Mouse (Mus musculus): ENCODE measurements around the gene Reep6.
"Not testable (repeated sequence)": the region's sequence is repeated elsewhere in the genome, so short reads cannot be mapped to it uniquely, and the experiment has no call there.

Gene Reep6

DNA sequence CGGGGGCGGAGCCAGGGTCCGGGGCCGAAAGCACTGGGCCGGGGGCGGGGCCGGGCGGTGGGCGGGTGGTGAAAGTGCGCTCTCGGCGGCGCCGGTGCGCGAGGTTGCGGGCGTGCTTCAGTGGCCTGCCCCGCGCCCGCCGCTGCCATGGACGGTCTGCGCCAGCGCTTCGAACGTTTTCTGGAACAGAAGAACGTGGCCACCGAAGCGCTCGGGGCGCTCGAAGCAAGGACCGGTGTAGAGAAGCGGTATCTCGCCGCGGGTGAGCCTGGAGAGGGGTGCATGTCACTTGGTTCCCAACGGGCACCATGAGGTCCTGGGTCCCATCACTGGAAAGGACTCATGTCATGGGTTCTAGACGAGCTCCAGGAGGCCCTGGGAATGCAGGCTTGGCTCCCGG, 331 bp downstream of the Reep6 start:
- no peak for DNase-seq (ENCODE audit: low spot score)

DNA sequence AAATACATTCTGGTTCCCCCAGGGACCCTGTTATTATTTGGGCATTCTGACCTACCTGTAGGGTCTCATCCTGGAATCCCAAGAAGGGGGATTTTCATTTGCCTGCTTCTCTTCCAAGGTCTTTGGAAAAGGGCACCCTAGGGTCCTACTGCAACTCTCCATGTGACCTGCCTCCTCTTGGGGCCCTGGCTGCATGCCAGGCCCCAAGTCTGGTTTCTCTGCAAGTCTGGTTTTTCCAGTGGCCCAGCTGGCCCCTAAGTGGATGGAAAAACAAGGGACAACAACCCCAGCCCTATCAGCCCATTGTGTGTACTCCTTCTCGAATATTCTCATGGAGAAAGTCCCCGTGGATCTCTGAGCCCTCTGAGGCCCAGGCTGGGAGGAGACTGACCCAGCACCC, 1.1 kb downstream of the Reep6 start:
- no peak for DNase-seq (ENCODE audit: low spot score)

DNA sequence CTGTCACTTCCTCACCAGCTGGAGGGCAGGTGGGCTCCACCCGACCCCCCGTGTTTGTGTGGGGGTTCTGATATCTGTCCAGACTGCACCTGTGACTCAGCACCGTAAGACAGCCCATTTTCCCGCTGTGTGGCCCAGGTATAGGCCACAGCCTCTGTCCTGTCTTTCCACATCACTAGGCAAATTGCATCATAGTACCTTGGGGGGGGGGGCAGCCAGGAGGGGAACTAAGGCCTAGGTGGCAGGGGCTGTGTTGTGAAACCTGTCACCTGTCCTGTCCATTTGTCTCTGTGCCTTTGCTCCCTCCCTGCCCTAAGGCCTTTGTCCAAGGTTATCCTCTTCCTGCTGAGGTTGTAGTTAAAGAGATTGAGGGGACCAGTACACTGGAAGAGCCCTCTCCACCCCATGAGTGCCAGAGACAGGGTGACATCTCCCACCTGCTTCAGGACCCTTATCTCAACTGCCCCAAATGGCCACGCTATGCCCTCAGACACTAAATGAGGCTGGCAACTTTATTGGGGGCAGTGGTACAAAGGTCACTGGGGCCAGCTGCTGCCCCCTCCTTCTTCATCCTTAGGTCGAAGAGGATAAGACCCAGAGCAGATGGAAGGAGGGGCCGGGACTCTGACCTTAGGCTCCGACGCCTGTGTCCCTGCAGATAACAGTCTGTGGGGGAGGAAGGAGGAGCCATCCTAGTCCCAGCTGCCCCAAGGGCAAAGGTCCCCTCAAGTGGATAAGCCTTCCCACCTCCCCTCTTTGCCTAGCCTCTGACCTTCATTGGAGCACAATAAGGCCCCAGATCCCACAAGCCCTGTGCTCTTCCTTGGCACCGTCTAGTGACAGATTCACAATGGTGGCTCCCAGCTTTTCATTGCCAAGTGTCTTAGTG, 2.1 kb downstream of the Reep6 start:
- no peak for DNase-seq (ENCODE audit: low spot score)

DNA sequence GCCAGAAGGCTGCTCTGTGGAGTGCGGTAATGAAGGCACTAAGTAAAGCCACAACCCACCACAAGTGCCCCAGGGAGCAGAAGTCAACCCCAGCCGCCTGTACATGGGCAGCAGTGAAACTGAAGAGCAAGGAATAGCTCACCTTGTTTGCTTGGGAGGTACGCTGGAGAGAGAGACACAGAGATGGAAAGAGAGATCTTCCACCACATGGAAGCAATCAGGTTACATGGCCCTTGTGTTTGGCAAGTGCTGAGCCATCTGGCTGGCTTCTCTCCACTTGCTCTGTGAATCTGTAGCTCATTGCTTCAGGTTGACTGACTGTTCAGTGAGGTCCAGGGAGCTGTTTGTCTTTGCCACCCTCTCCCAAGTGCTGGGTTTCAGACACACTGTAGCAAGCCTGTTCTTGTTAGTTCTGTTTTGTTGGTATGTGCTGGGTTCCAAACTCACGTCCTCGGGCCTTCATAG, 2.8 kb downstream of the Reep6 start:
- no peak for DNase-seq (ENCODE audit: low spot score)

DNA sequence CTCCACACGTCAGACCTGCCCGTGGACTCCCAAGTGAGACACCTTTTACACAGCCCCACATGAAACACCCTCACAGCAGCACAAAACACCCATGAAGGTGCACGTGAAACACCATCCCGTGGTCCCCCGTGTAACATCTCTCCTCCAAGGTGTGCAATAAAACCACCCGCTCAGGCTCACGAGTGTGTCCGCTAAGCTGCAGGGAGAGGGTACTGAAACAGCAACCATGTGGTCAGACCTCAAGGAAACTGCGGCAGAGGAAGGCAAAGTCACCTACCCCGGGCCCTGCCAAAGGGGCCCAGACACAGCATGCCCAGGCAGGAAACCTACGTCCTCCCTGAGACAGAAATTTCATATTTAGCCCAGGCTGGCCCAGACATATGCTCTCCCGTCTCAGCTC, 6.5 kb downstream of the Reep6 start:
- no peak for DNase-seq (ENCODE audit: low spot score)

DNA sequence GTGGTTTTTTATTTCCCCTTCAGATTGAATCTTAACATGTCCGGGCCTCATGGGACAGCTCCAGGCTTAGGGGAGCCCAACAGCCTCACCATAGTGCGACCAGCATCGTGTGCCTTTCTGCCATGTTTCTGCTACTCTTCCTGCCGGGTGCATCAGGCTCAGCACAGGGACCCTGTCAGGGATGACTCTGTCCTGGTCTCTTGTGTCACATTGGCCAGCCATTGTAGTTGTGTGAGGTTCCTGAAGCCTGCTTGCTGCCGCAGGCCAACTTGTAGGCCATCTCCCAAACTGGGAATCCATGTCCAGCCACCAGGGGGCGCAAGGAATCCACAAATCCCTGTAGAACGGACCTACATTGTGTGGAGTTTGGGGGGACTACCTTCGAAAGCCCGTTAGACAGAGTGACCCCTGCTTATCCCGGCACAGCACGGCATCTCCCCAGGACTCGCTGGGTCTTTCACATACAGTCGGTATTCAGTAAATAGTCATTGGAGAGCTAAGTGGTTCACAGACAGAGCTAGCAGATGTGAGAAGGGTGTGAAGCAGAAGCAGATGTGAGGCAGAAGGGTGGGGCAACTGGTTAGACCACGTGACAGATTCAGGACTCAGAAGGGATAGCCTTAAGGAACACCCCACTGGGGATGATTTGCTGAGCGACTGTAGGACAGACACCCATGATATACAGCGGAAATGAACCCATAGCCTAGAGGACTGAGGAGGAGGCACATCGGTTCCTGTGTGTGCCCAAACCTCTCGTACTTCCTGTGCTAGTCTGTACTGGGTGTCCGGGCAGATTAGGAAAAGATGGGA, 10.4 kb downstream of the Reep6 start:
- DNase-seq (ENCODE audit: low spot score) = peak; percentile 85

DNA sequence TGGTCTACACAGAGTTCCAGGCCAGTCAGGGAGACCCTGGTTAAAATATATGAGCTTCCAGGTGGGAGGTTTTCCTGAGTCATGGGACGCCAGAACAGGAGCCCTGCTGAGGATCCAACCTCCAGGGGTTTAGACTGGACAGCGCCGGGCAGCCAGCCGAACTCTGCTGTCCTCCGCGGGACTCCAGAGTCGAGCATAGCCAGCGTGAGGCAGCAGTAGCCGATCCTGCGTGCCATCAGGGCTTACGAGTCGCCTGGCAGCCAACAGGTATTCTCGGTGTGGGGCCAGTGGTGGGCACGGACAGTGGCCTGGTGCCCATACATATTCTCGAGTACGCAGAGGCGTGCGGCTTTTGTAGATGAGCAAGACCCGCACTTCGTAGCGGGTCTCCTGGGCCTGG, 11.3 kb downstream of the Reep6 start:
- DNase-seq (ENCODE audit: low spot score) = no peak

DNA sequence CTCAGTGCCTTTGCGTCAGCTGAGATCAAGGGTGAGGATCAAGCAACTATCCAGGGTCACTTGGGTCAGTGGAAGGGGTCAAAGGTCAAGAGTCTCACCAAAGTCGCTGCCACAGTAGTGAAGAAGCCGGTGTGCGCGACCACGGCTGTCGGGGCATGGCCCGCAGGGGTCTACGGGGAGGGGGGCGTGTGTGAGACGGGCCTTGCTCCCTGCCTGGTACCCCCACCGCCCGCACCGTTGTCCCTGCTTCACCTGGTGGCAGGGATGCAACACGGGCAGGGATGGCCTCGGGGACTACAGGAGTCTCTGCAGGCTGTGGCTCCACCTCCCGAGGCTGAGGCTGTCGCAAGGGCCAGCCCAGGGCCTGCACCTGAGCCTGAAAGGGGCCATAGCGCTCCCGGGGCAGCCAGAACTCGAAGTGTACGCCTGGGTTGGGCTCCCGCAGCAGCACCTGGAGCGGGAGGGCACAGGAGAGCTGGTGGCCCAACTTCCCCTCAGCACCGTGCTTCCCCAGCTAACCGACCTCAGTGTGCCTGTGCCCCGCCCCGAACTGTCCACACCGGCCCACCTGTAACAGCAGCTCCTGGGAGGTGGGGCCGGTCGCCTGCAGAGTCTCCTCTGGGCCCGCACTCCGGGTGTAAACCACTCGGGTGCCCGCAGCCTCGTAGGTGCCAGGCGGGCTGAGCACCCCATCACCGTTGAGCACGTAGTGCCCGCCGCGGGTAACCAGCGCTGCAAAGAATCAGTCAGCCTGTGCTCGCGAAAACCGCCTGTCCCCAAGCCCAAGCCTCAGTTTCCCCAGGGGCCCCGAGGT, 11.9 kb downstream of the Reep6 start:
- no peak for DNase-seq (ENCODE audit: low spot score)

DNA sequence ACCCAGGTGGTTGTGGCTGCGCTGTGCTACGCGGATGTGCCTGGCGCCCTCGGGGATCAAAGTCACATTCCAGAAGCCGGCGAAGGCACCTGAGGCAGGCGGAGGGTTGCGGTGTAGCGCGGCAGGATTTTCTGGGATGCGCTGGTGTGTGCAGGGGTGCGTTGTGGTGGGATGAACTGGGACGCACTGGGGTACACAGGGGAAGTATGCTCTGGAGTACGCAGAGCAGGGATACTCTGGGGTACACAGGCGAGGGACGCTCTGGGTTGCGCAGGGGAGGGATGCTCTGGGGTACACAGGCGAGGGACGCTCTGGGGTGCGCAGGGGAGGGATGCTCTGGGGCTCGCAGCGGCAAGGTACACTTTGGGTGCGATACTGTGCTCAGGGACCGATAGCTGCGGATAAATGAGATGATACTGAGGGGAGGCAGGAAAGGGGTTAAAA, 12.6 kb downstream of the Reep6 start:
- DNase-seq (ENCODE audit: low spot score) = no peak

DNA sequence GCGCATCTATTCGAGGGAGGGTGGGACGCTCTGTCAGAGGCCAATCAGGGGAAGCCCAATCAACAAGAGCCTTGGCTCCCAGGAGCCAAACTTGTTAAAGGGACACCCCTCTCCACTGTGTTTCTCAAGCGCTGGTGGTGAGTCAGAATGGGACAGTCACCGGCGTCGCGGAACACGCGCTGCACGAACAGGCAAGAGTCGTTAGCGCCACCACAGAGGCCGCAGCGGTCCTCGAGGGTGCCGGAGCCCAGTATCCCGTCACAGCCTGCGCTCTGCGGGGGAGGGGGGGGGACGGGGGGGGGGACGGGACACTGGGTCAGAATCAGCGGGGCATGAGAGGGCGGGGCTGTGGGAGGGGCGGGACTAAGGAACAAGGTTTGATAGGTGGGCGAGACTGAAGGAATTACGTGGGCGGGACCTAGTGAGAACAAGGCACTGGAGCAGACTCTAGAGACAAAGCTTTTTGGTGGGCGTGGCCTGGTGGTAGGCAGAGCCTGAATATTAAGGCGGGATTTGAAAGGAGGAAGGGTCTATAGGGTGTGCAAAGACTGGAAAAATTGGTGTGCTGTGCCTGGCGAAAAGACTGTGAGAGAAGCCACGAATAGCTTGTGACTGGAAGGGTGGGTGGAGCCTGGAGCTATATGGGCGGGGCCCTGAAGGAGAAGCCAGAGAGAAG, 13.1 kb downstream of the Reep6 start:
- peak; percentile 61 for DNase-seq (ENCODE audit: low spot score)

DNA sequence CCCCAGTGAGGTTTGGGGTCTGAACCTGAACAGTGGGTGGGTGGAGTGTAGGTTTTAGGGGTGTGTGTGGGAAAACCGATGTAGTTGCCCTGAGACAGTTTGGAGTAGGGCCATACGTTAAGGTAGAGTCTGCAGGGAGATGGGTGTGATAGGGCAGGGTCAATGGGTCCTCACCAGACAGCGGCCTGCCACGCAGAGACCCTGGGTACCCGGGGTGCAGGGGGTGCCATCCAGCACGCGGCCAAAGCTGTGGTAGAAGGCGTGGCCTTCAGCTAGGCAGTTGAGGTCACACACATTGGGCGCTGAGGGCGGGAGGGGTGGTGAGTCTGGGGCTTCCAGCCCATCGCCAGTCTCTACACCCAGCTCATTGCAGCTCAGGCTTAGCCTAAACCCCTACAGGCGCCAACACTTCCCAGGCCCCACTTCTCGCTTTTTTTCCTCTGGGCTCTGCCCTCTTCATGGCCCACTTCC, 13.7 kb downstream of the Reep6 start:
- DNase-seq (ENCODE audit: low spot score) = no peak

DNA sequence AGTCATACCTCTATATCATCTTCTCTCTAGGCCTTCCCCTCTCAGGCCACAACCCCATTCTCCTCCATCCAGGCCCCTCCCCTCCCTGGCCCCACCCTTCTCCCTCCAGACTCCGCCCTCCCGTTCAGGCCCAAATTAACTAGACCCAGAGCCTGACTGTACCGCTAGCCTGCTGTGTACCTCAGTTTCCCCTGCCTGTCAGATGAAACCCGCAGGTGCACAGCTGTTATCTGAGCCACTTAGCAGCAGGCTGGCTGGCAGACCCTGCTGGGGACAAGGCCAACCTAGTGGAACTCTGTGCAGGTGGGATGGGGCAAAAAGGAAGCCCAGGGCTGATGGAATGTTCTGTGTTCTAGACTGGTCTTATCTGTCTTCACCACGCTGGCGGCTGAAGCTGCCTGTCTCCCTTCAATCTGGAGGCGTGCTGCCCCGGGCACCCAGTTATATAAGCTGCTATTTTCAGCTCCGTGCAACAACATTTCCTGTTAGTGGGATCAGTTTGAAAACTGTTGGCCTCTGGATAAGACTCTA, 14.4 kb downstream of the Reep6 start:
- peak; percentile 74 for DNase-seq (ENCODE audit: low spot score)

DNA sequence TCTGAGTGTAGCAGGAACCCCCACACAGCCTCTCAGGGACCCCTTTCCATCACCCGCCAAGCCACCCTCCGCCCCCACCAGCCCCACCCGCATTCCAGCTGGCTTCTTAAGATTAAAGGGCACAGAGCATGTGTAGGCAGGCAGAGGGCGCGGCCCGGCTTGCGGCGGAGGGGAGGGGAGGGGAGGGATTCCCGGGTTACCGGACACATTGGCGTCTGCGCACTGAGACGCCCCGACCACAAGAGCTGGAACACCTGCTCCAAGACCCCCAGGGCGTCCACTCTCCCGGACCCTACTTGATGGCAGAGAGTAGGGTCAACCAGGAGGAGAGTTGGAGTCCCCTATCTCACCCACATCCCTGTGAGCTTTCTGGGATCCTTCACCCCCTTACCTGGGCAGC, 15.4 kb downstream of the Reep6 start:
- DNase-seq (ENCODE audit: low spot score) = peak; percentile 63

DNA sequence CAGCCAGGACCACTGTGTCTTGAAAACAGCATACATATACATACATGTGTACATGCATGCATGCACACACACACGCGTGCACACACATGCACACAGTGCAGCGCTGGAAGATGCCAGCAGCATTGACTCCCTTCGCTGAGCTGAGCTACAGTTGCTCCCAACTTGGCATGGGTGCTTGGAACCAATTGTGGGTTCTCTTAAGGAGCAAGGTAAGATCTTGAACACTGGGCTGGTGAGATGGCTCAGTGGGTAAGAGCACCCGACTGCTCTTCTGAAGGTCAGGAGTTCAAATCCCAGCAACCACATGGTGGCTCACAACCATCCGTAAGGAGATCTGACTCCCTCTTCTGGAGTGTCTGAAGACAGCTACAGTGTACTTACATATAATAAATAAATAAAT, 16.2 kb downstream of the Reep6 start:
- DNase-seq (ENCODE audit: low spot score) = not testable (repeated sequence)

DNA sequence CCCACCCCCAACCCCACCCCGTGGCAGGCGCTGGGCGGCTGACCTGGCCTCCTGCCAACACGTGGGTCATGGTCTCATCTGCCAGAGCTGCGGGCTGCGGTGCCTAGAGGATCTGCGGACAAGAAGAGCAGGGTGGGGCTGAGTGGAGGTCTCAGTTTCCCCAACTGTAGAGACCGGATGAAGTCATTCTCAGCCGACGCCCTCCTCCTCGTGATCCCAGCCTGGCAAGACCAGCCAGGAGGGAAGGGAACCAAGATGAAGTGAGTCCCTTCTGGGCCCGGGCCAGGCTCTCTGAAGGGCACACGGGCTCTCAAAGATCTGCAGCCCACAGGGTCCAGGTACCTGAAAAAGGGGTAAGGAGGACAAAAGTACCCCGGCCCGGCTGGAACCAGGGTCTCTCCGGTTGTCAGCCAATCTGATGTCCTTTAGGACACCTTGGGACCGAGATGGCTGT, 17.8 kb downstream of the Reep6 start:
- no peak for DNase-seq (ENCODE audit: low spot score)

DNA sequence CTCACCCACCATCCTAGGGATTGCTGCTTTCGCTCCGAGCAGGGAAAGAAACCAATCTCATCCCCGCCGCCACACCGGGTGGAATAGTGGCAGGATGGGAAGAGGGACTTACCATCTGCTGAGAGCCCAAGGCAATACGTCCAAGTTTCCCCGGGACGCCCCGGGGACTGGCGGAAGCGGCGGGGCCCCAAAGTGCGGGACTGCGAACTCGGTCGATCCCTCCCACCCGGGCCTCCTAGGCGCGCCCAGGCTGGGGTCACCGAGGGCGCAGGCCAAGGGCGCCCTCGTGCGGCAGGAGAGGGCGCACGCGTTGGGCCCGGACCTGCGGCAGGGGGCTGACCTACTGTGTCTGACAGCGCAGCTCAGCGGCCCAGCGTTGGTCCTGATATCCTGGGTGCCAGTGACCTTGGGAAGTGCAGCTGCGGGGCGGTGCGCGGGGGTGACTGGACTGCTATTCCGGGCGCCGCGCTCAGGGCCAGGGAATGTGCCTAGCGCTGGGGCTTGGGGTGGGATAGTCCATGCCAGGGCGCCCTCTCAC, 18.6 kb downstream of the Reep6 start, which contains the start of gene Adamtsl5:
TSS of gene Adamtsl5 (minus strand) at position 169 of the 538 bp plus-strand sequence.
- DNase-seq (ENCODE audit: low spot score) = peak; percentile 62

DNA sequence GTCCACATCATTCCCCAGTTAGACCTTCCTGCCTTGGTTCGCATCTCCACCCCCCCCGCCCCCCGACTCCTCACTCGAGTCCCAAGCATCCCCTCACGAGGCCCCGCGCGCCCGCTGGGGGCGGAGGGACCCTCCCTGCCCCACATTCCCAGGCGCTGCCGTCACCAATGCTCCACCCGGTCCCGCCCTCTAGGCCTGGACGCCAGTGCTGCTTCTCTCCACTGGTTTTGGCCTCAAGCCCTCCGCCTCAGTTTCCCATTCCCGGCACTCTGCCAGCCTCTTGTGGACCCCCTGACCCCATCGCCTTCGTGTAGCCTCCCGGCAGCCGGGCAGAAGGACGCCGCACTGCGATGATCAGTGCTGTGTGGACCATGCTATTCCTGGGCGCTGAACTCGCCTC, 19.2 kb downstream of the Reep6 start:
- no peak for DNase-seq (ENCODE audit: low spot score)

DNA sequence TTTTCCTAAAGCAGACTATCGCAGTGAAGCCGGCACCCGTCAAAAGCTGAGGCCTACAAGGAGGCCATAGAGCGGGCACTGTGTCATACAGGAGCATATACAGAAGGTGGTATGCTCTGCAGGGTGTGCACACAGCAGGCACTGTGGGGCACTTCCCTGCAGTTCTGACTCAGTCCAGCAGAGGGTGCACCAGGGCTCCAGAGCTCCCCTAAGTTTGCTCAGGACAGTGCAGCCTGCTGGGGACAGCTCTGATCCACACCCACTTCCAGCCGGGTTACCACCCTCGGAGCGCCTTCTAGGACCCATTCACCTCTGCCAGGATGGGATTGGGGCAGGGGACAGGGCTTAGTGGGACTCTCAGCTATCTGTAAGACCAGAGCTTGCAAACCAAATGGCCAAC, 20.5 kb downstream of the Reep6 start:
- DNase-seq (ENCODE audit: low spot score) = peak; percentile 86

DNA sequence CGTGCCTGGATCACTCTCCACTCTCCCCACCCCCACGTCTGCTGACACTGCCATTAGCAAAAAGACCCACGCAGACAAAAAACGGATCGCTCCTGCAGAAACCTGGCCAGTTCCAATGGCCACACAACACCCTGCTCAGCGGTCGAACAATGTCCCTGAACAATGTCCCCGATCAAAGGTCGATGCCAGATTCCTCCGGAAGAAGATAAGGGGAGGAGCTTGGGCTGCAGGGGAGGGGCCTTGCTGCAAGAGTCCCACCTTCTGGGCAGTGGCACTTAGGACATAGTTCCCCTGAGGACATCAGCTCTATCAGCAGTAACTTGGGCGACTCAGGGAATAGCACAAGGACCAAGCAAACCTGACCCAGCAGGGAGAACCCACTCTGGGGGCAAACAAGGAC, 22.1 kb downstream of the Reep6 start:
- DNase-seq (ENCODE audit: low spot score) = no peak

DNA sequence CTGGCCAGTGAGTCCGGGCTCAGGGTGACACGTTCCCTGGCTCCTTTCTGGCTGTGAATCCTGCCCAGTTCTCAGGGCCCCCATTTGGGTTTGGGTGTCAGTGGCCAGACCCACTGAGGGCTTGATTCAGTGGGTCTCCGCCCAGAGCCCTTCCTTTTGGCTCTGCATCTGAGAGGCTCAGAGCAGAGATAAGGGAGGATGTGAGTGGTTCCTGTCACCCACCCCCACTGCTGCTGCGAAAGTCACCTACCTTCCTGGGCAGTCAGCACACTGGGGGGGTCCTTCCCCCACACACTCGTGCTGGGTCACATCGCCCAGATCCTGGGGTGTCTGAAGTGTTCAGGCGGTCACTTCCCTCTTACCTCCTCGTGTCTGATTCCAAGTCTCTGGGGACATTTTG, 23.0 kb downstream of the Reep6 start:
- no peak for DNase-seq (ENCODE audit: low spot score)

DNA sequence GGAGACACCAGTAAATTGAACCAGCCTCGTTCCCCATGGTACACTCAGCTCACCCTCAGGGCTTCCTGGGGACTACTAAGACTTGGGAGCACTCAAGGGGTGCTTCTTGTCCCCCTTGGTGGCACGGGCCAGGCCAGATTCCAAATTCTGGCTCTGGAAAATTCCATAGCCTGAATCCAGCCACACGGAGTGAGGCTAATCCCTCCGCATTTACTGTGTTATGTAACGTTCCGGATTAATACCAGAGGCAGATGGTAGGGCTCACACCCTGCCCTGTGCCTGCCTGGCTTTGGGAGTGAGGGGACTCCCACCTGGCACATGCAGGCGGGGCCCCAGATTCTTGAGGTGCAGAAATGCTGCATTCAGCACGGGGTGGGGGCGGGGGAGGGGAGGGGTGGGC, 25.7 kb downstream of the Reep6 start:
- DNase-seq (ENCODE audit: low spot score) = no peak
